Mouse (Mus musculus) neural tube, embryonic 12.5 days (tissue): ENCODE data around the gene Gm9936. TPM values are rescaled to one million over a fixed set of nuclear protein-coding genes. Genes with fewer than 3 reads are reported as not detected.
"Not testable (repeated sequence)": the region's sequence is repeated elsewhere in the genome, so short reads cannot be mapped to it uniquely, and the experiment has no call there.

Experiments
- ATAC-seq: fragments of 200-750 bp; cut with Nextera tagmentation; 2 replicates; pipeline ENCODE4 v1.8.0; 2017; ENCODE audit warnings: low read depth, mild to moderate bottlenecking, moderate TSS enrichment, moderate library complexity; ENCODE audit not compliant: low FRiP score
- H3K27ac ChIP-seq: fragments of 300-500 bp; sonication (generic); 2 replicates; pipeline ENCODE4 v1.5.1; 2016
- H3K27me3 ChIP-seq: fragments of 300-500 bp; sonication (generic); replicated peaks from 2 replicates; pipeline ENCODE4 v1.6.1; 2016; ENCODE audit warnings: mild to moderate bottlenecking
- H3K36me3 ChIP-seq: fragments of 300-500 bp; sonication (generic); 2 replicates; pipeline ENCODE4 v1.6.1; 2016; ENCODE audit warnings: mild to moderate bottlenecking
- H3K4me1 ChIP-seq: fragments of 300-500 bp; sonication (generic); 2 replicates; pipeline ENCODE4 v1.6.1; 2016
- H3K4me2 ChIP-seq: fragments of 300-500 bp; sonication (generic); replicated peaks from 2 replicates; pipeline ENCODE4 v1.6.1; 2016; ENCODE audit warnings: mild to moderate bottlenecking
- H3K4me3 ChIP-seq: fragments of 300-500 bp; sonication (generic); 2 replicates; pipeline ENCODE4 v1.5.1; 2016
- H3K9ac ChIP-seq: fragments of 300-500 bp; sonication (generic); 2 replicates; pipeline ENCODE4 v1.6.1; 2016; ENCODE audit warnings: mild to moderate bottlenecking
- H3K9me3 ChIP-seq: fragments of 300-500 bp; sonication (generic); 2 replicates; pipeline ENCODE4 v1.6.1; 2016; ENCODE audit warnings: mild to moderate bottlenecking
- WGBS: fragments of 180-500 bp; shearing (Covaris S2); methylation state at CpG from one replicate; pipeline ENCODE4 v1.1.7; 2016; 5-methylcytosine and 5-hydroxymethylcytosine counted together
- polyA plus RNA-seq: library from polyadenylated mRNA; unstranded; fragments of >200 nt; fragmentation: Nextera tagmentation; extraction: Ambion mirVana; gene quantifications from 2 replicates; pipeline ENCODE4 v1.2.1, GENCODE M21; 2016

The Gm9936 gene
- polyA plus RNA-seq, 1 experiment from 2014 or later, result 0.71 TPM

DNA sequence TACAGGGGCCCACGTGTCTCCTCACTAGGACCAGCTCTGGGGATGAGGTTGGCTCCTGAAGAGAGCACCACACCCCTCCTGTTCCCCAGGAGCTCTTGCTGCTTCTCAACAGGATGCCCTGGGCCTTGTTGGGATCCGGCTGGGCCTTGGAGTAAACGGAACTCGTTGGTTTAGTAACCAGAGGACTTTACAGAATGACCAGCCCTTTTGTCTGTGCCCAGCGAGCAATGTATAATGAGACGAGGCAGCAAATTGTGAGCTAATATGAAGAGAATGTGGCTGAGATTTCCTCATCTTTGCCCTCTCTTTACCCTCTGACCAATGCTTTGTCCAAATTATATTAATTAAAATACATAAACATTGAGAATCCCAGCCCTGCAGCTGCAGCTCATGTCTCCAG is 17.8 kb upstream of the Gm9936 start:
- Histone ChIP-seq H3K4me2 (no peak overlapping the region), H3K9ac (no peak overlapping the region), H3K27ac (no peak overlapping the region), H3K9me3 (no peaks in the 10 kb centered on the region), H3K4me1 (peaks cover 6% of the 10 kb centered on the region), H3K4me3 (no peak overlapping the region), H3K36me3 (no peaks in the 10 kb centered on the region), H3K27me3 (no peaks in the 10 kb centered on the region)
- ATAC-seq, result no peak
- whole genome bisulfite sequencing, result 37% methylated on average over 6 of the region's 6 CpGs

DNA sequence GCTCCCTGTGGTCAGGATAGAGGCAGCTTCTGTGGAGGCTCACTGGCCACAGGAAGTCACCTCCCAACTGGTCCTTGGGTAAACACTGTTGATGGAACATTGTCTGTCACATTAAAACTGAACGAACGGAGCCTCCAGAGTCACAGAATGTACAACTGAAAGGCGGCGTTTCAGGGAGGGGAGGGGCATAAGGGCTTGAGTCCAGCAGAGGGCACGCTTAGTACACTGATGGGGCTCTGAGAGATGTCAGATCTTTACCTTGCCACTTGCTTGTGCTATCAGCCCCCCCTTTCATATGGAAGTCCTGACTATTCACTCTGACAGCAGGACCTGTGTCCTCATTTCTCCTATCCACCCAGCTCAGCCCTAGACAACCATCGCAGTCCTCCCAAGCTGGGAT is 17.4 kb upstream of the Gm9936 start:
- Histone ChIP-seq H3K4me1 (peaks cover 6% of the 10 kb centered on the region), H3K36me3 (no peaks in the 10 kb centered on the region), H3K27me3 (no peaks in the 10 kb centered on the region), H3K9me3 (no peaks in the 10 kb centered on the region), H3K9ac (no peak overlapping the region), H3K27ac (no peak overlapping the region), H3K4me2 (no peak overlapping the region), H3K4me3 (no peak overlapping the region)
- ATAC-seq, result no peak
- 67% methylated on average over 6 of the region's 6 CpGs for WGBS

DNA sequence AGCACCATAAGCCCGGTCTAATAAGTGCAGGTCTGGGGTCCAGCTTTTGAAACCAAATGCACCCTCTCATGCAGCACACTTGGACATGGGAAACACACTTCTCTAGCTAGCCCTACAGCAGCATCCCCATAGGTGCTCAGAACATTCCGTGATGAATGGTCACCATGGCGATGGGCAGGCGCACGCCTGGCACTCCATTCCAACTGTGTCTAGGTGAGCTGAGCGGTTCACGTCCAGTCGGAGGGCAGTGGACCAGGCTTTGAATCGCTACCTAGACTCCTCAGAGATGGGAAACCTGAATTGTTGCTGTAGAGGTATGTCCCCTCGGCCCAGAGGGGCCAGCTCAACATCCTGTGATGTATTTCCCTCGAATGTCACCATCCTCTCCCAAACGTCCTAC is 6.8 kb upstream of the Gm9936 start:
- Histone ChIP-seq H3K27me3 (no peaks in the 10 kb centered on the region), H3K36me3 (no peaks in the 10 kb centered on the region), H3K27ac (no peak overlapping the region), H3K4me2 (no peak overlapping the region), H3K4me1 (no peaks in the 10 kb centered on the region), H3K9me3 (peaks cover 14% of the 10 kb centered on the region), H3K4me3 (no peak overlapping the region), H3K9ac (no peak overlapping the region)
- ATAC-seq, result no peak
- 88% methylated on average over 12 of the region's 12 CpGs for WGBS

DNA sequence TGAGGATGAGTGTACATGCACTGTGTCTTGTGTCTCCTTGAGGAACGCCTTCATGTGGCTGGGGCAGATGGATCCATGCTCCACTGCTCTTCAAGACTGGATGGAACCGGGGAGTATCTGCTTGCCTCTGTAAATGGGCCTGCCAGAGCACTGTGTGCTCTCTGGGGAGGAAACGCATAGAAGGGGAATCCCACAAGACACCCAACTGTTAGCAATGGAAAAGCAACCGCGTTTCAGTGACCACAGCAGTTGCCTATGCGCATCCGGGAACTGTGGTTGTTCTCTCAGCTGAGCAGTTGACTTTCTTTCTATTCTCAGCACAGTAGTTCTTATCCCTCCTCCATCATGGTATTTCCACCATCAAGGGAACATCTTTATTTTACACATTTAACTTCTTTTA is 6.3 kb upstream of the Gm9936 start:
- no peak overlapping the region for H3K27ac ChIP-seq
- 85% methylated on average over 7 of the region's 7 CpGs for WGBS
- H3K4me2 ChIP-seq, result no peak overlapping the region
- no peak overlapping the region for H3K4me3 ChIP-seq
- H3K9ac ChIP-seq, result no peak overlapping the region
- ATAC-seq, result no peak
- no peaks in the 10 kb centered on the region for H3K36me3 ChIP-seq
- H3K27me3 ChIP-seq, result no peaks in the 10 kb centered on the region
- H3K4me1 ChIP-seq, result no peaks in the 10 kb centered on the region
- H3K9me3 ChIP-seq, result peaks cover 14% of the 10 kb centered on the region

DNA sequence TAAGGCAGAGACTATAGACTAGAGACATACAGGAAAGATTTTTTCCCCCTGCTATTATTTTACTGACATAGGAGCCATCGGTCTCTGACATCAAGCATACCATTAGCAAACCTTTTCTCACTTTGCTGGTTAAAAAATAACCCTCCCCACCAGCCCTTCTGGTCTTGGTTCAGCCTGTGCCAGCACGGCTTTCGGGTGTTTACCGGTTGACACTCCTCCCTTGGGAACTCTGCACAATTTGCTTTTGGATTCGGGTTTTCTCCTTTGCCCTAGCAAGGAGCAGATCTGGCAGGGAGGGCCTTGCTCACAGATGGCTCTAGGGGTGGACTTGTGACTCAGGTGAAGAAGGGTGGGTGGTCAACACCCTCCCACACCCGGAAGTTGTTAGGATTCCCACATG is 3.2 kb upstream of the Gm9936 start:
- Histone ChIP-seq H3K9ac (no peak overlapping the region), H3K4me2 (no peak overlapping the region), H3K4me3 (no peak overlapping the region), H3K36me3 (no peaks in the 10 kb centered on the region), H3K9me3 (no peaks in the 10 kb centered on the region), H3K4me1 (no peaks in the 10 kb centered on the region), H3K27ac (no peak overlapping the region), H3K27me3 (no peaks in the 10 kb centered on the region)
- 76% methylated on average over 6 of the region's 6 CpGs for WGBS
- ATAC-seq, result no peak

DNA sequence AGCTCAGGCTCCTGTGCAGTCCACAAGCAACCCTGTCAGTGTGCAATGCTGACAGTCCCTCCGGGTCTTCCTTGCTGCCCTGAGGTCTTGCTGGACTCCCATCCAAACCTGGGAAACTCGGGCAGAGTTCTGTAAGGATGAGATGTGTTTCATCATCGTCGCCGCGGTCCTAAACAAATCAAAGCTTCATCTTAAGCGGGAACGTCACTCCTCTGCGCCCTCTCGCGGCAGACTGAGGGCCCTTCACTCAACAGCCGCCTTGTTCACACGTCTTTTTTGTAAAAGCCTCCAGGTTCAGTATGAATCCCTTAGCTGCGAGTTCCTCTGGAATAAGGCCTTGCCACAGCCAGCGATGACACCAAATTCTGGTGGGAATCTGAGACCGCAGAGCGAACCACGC is 771 bp upstream of the Gm9936 start:
- no peak for ATAC-seq
- no peaks in the 10 kb centered on the region for H3K36me3 ChIP-seq
- H3K9ac ChIP-seq, result no peak overlapping the region
- H3K4me2 ChIP-seq, result peak overlapping the region; percentile 66
- H3K27ac ChIP-seq, result no peak overlapping the region
- no peaks in the 10 kb centered on the region for H3K27me3 ChIP-seq
- 6% methylated on average over 18 of the region's 18 CpGs for WGBS
- no peaks in the 10 kb centered on the region for H3K4me1 ChIP-seq
- no peaks in the 10 kb centered on the region for H3K9me3 ChIP-seq
- H3K4me3 ChIP-seq, result peak overlapping the region; percentile 24; the same call in 1 of the 2 replicates

DNA sequence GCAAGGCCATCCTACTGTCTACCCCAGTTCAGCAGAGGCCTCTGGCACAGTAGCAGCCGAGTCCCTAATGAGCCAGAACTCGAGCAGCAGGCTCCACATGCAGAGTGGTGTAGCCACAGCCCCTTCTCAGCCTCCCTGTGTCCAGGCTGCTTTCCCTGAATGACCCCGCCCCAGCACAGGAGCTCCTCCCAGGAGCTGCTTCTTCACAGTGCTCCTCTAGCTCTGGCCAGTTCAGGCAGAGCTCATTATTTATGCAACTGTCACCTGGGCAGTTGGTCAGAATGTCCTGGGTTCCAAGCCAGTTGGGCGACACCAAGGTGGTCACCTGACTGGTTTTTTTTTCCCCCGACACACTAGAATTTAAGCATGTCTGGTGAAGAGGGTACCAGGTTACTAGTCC is 5.1 kb downstream of the Gm9936 start, which contains the start of gene 4930519G04Rik:
Gene 4930519G04Rik (plus strand): TSS at position 301 of the 400 bp plus-strand sequence.
- H3K9ac ChIP-seq, H3K36me3 ChIP-seq, H3K9me3 ChIP-seq, H3K4me3 ChIP-seq, H3K27ac ChIP-seq, ATAC-seq, H3K27me3 ChIP-seq, H3K4me2 ChIP-seq, H3K4me1 ChIP-seq: not testable (repeated sequence)
- WGBS, result 80% methylated on average over 3 of the region's 5 CpGs

DNA sequence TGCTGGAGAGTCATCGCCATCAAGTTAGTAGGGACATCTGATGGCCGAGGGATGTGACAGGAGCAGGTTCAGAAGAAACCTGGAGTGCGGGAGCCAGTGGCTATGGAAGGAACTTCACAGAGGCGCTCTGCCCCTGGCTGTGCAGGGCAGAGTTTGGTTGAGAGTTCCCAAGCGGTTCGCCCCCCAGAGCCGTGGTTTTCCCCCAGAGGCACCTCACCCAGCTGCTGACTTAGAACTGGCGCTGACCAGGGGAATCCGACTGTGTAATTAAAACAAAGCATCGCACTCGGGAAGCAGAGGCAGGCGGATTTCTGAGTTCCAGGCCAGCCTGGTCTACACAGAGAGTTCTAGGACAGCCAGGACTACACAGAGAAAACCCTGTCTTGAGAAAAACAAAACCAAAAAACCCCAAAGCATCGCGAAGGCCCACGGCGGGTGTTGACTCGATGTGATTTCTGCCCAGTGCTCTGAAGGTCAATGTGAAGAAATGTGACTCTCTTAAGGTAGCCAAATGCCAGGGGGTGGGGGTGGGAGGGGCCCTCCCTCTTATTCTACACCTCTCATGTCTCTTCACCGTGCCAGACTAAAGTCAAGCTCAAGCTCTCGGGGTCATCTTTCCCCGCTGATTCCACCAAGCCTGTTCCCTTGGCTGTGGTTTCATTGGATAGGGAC is 6.8 kb downstream of the Gm9936 start:
- no peak for ATAC-seq
- H3K27ac ChIP-seq, result no peak overlapping the region
- no peaks in the 10 kb centered on the region for H3K36me3 ChIP-seq
- H3K4me2 ChIP-seq, result no peak overlapping the region
- no peaks in the 10 kb centered on the region for H3K27me3 ChIP-seq
- H3K9ac ChIP-seq, result no peak overlapping the region
- 91% methylated on average over 20 of the region's 20 CpGs for WGBS
- H3K4me1 ChIP-seq, result no peaks in the 10 kb centered on the region
- no peak overlapping the region for H3K4me3 ChIP-seq
- H3K9me3 ChIP-seq, result no peaks in the 10 kb centered on the region

DNA sequence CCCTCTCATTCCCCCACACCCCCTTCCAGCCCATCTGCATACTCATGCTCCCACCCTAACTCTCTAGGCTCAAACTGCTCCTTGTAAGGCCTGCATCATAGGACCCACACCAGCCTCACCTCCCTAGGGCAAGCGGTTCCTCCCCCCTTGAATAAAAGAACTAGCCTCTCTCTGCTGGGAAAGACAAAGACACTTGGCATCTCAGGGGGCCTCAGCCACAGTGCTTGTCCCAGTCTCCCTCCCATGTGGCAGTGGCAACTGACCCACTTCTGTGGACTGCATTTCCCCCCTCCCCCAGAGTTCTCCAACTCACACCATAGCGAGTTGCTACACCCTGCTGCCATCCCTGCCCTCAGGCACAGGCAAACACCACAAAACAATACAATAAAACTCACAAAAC is 14.1 kb downstream of the Gm9936 start:
- H3K4me2 ChIP-seq, ATAC-seq: not testable (repeated sequence)
- WGBS, result 56% methylated on average over 2 of the region's 2 CpGs

DNA sequence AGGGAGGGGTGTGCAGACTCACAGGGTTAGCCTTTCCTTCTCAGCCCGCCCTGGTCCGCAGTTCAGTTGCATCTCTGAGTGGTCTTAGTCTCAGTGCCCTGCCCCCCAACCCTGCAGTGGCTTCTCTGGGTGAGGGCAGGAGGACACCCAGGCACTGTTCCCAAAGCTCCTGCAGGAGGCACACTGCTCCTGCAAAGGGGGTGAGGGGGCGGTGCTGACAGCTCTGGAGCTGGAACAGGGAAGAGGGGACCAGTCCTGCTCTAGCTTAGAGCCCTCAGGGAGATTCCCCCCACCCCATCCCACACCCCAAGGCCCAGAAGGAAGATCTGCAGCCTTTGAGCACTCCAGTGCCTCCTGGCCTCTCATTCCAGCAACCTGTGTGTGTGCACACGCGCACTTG is 15.8 kb downstream of the Gm9936 start:
- 72% methylated on average over 5 of the region's 5 CpGs for WGBS
- Histone ChIP-seq H3K36me3 (no peaks in the 10 kb centered on the region), H3K9me3 (no peaks in the 10 kb centered on the region), H3K27ac (no peak overlapping the region), H3K9ac (no peak overlapping the region), H3K27me3 (no peaks in the 10 kb centered on the region), H3K4me2 (peak overlapping the region; percentile 18; the same call in 1 of the 2 replicates), H3K4me1 (peaks cover 11% of the 10 kb centered on the region), H3K4me3 (no peak overlapping the region)
- ATAC-seq, result no peak

More for the DNA sequence above, 14.1 kb downstream of the Gm9936 start:
- H3K27me3 ChIP-seq, H3K36me3 ChIP-seq, H3K9me3 ChIP-seq, H3K27ac ChIP-seq, H3K9ac ChIP-seq, H3K4me3 ChIP-seq: not testable (repeated sequence)
- H3K4me1 ChIP-seq, result peaks cover 11% of the 10 kb centered on the region

DNA sequence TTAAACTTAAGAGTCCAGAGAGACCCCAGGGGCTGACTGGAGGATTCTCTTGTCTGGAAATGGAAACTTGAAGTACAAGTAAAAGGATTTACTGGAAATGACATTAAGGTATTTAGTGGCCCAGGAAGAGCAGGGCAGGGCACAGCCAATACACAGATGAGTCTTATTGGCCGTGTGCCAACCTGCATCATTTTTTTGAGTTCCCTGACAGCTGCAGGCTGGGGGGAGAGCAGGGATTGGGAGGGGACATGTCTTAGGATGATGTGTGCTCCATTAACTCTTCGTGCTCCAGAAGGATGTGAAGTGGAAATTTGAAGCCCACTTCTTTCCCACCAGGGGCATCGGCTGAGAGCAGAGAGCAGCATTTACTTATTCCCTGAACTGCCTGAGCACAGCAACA is 16.3 kb downstream of the Gm9936 start:
- Histone ChIP-seq H3K4me1 (peaks cover 11% of the 10 kb centered on the region), H3K4me2 (peak overlapping the region; percentile 18; the same call in 1 of the 2 replicates)
- H3K27ac ChIP-seq, H3K4me3 ChIP-seq, H3K9ac ChIP-seq, ATAC-seq, H3K36me3 ChIP-seq, H3K9me3 ChIP-seq, H3K27me3 ChIP-seq: not testable (repeated sequence)
- WGBS, result 58% methylated on average over 3 of the region's 3 CpGs

DNA sequence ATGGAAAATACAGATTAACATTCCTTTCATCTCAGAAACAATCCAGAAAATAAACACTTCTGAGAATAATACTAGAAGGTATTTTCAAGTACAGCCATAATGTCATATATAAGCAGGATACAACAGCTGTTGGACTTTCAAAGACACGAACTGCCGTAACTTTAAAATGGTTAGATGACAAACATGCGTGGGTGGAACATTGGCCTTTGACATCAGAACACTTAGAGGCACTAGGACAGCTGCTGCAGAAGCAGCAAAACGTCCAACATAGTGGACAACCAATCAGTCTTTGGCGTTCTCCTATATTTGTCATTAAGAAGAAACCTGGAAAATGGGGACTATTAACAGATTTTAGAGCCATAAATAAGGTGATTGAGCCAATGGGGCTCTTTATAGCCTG is 18.0 kb downstream of the Gm9936 start:
- not testable (repeated sequence) for H3K36me3 ChIP-seq, H3K4me3 ChIP-seq, H3K27me3 ChIP-seq, ATAC-seq, H3K4me2 ChIP-seq, H3K9ac ChIP-seq, H3K9me3 ChIP-seq, H3K27ac ChIP-seq
- H3K4me1 ChIP-seq, result peaks cover 11% of the 10 kb centered on the region
- WGBS, result 64% methylated on average over 5 of the region's 5 CpGs

DNA sequence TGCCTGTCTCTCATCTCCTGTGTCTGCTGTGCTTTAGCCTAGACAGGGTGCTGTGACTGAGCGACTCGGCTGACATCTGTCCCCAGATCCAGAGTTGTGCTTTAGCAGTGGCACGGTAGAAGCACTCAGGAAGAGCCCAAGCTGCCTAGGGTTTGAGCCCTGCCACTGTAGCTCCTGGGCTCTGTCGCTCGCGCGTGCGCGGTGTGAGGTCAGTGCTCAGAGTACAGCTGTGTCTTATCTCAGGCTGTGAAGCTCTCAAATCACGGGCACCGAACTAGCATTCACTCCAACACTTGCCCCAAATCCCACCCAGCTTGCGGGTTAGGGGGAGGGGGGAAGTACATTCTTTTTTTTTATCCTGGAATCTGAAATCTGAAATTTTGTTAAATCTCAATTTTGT is 21.6 kb downstream of the Gm9936 start:
- H3K27ac ChIP-seq, result no peak overlapping the region
- H3K4me2 ChIP-seq, result no peak overlapping the region
- no peak for ATAC-seq
- H3K27me3 ChIP-seq, result no peaks in the 10 kb centered on the region
- H3K4me1 ChIP-seq, result peaks cover 1% of the 10 kb centered on the region; the same call in 1 of the 2 replicates
- WGBS, result 66% methylated on average over 12 of the region's 12 CpGs
- no peaks in the 10 kb centered on the region for H3K36me3 ChIP-seq
- no peak overlapping the region for H3K4me3 ChIP-seq
- no peaks in the 10 kb centered on the region for H3K9me3 ChIP-seq
- no peak overlapping the region for H3K9ac ChIP-seq
